Mouse (Mus musculus): ENCODE results near the gene Hist1h1d. TPM values are rescaled to one million over a fixed set of nuclear protein-coding genes. Genes with fewer than 3 reads are reported as not detected.
"Not testable (repeated sequence)": the region's sequence is repeated elsewhere in the genome, so short reads cannot be mapped to it uniquely, and the experiment has no call there.

The Hist1h1d gene
- polyA plus RNA-seq, 1 experiment from 2014 or later = 0.60 TPM

DNA sequence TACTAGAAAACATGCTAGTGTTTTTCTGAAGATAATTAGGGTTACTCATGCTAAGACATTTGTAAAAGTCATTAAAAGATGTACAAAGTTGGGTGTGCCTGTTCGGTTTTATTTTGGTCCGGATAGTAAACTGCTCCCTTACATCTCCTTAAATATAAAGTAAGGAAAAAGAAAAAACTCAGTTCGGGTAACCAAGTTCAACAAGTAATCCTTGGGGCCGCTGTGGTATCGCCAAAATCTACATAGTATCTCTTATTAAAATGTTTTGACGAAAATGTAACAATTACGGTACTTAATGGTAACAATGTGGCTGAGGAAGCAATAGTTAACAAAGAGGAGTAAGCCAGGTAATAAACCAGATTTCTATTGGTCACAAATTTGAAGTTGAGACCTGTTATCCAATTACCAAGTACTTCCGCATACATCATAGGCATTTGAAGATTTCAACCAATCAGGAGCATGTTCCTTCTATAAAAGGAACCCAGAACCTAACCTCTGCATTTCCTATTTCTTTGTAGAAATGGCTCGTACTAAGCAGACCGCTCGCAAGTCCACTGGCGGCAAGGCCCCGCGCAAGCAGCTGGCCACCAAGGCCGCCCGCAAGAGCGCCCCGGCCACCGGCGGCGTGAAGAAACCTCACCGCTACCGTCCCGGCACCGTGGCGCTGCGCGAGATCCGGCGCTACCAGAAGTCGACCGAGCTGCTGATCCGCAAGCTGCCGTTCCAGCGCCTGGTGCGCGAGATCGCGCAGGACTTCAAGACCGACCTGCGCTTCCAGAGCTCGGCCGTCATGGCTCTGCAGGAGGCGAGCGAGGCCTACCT is 8.9 kb upstream of the Hist1h1d start, which contains the start of gene Hist1h3f:
TSS of gene Hist1h3f (plus strand) at position 88 of the 822 bp plus-strand sequence.
- Histone ChIP-seq H3K9me3 (no peaks in the 10 kb centered on the region), H3K36me3 (replicated peaks) (no peaks in the 10 kb centered on the region), H3K4me1 (peaks cover 26% of the 10 kb centered on the region), H3K27ac (peak within 1 kb of the TSS; percentile 95), H3K4me3 (peak within 1 kb of the TSS; percentile 57), H3K27me3 (ENCODE audit: poor library complexity, severe bottlenecking) (no peaks in the 10 kb centered on the region)
- peak; percentile 58 for DNase-seq (ENCODE audit: extremely low spot score, low spot score)
- 1% methylated on average over 28 of the region's 45 CpGs for WGBS

DNA sequence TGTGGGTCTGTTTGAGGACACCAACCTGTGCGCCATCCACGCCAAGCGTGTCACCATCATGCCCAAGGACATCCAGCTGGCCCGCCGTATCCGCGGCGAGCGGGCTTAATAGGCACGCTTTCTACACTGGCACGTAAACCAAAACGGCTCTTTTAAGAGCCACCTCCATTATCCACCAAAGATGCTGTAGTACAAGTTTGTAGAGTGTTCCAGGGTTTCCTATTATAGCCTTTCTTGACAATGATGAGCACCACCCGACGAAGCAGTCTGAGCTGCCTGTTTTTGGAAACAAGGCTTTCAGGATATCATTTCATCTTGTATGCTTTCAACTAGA is 8.3 kb upstream of the Hist1h1d start:
- peak overlapping the region; percentile 57 for H3K4me3 ChIP-seq
- peak overlapping the region; percentile 95 for H3K27ac ChIP-seq
- peak; percentile 14 for DNase-seq (ENCODE audit: extremely low spot score, low spot score)
- peaks cover 26% of the 10 kb centered on the region for H3K4me1 ChIP-seq
- 0% methylated on average over 14 of the region's 14 CpGs for WGBS
- not testable (repeated sequence) for H3K9me3 ChIP-seq; H3K27me3 ChIP-seq (ENCODE audit: poor library complexity, severe bottlenecking); H3K36me3 ChIP-seq (replicated peaks)

DNA sequence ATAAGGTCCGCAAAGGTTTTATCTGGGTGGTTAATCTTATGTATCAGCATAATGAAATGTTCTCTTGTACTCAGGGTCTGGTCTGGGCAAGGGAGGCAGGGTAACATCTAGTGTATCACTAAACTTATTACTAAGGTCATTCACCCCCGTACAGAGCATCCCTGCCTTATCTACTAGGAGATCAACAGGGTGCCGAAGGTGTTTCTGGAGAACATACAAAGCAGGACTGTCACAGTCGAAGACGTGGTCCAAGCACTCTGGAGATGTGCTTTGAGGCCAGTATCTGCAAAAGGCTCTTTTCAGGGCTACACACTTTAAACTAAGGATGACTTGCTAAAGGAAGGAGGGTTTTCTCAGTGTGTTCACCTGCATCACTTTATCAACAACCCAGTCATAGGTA is 6.4 kb upstream of the Hist1h1d start:
- WGBS = 78% methylated on average over 5 of the region's 5 CpGs
- Histone ChIP-seq H3K27ac (peak overlapping the region; percentile 76), H3K4me1 (peaks cover 36% of the 10 kb centered on the region), H3K36me3 (replicated peaks) (no peaks in the 10 kb centered on the region), H3K9me3 (no peaks in the 10 kb centered on the region), H3K27me3 (ENCODE audit: poor library complexity, severe bottlenecking) (no peaks in the 10 kb centered on the region), H3K4me3 (peak overlapping the region; percentile 31; the same call in 1 of the 2 replicates)
- no peak for DNase-seq (ENCODE audit: extremely low spot score, low spot score)

DNA sequence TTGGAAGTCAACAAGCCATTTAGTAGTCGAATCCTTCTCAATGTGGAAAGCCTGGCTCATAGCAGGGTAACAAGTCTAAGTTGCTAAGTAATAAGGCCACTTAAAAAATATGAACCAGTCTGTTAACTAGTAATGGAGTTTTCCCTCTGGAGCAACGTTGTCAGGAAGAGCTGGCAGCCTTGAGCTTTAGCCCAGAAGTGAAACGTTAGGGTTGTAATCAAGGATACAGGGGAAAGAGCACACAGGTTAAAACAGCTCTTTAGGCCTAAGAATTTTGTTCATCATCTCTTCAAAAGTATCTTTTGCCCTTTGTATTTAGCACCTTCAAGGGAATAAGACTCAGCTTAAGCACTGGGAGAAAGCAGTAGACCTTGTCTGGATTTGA is 2.3 kb upstream of the Hist1h1d start:
- 10% methylated on average over 3 of the region's 3 CpGs for WGBS
- Histone ChIP-seq H3K4me1 (peaks cover 48% of the 10 kb centered on the region), H3K27ac (peak overlapping the region; percentile 98), H3K4me3 (peak overlapping the region; percentile 54), H3K27me3 (ENCODE audit: poor library complexity, severe bottlenecking) (no peaks in the 10 kb centered on the region), H3K36me3 (replicated peaks) (no peaks in the 10 kb centered on the region), H3K9me3 (no peaks in the 10 kb centered on the region)
- peak; percentile 45 for DNase-seq (ENCODE audit: extremely low spot score, low spot score)

DNA sequence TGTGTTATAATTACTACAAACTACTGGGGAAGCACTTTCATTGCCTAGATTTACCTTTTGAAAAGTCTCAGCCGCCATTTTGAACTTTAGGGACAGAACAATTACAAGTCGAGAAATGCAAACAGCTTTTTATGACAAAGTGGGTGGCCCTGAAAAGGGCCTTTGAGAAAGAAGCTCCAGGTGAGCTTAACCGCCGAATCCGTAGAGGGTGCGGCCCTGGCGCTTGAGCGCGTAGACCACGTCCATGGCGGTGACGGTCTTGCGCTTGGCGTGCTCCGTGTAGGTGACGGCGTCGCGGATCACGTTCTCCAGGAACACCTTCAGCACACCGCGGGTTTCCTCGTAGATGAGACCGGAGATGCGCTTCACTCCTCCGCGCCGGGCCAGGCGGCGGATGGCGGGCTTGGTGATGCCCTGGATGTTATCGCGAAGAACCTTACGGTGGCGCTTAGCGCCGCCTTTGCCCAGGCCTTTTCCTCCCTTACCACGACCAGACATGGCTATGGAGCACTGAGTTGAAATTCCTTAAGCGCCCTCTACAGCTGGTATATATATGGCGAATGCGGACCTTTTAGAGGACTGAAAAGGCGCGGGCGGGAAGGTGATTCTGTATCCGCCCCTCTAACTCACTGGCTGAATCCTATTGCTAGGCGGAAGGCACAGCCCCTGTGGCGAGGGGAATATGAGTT is 1.8 kb upstream of the Hist1h1d start, which contains the start of gene Hist1h4f:
TSS of gene Hist1h4f (minus strand) at position 503 of the 689 bp plus-strand sequence.
- Histone ChIP-seq H3K4me3 (peak within 1 kb of the TSS; percentile 54), H3K27ac (peak within 1 kb of the TSS; percentile 98), H3K4me1 (peaks cover 45% of the 10 kb centered on the region)
- not testable (repeated sequence) for H3K36me3 ChIP-seq (replicated peaks); H3K9me3 ChIP-seq; H3K27me3 ChIP-seq (ENCODE audit: poor library complexity, severe bottlenecking)
- peak; percentile 93 for DNase-seq (ENCODE audit: extremely low spot score, low spot score)
- under 1% methylated on average over 47 of the region's 47 CpGs for WGBS

DNA sequence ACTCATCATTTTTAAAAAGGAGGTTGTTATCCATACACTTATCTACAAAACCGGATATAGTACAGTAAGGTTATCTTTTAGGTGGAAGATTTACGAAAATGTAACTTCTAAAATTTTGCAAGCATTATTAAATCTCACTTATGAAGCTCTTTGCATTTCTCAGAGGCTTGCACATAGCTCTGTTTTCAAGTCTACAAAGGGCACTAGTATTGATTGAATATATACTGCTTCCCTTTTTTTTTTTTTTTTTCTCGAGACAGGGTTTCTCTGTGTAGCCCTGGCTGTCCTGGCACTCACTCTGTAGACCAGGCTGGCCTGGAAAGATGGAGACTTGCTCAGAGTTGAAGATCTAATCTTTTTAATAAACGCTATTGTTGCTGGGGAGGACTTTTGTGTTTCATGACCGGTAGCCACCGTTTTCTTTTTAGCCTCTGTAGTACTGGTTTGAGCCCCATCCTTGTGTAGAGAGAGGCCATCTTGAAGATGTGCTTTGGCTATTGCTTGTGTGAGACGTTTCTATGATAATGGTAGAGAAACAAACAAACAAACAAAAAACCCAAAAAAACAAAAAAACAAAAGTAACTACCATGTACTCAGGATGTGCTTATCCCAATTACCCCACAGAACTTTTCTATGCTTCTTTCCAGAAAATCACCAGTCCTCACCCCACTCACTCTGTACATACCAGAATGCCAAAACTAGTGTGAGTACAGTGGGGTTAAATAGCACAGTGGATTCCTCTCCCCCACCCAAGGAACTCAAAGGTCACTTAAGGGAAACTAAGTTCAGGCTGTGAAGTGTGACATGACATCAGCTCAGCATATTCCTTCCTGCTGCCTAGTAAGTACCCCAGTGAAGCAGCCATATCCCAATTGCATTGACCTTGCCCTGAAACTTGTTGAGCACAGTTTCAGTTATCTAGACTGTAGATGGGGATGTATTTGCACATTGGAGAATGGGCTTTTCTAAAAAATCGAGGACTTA is 839 bp upstream of the Hist1h1d start:
- Histone ChIP-seq H3K9me3 (no peaks in the 10 kb centered on the region), H3K4me3 (peak overlapping the region; percentile 54), H3K27me3 (ENCODE audit: poor library complexity, severe bottlenecking) (no peaks in the 10 kb centered on the region), H3K4me1 (peaks cover 49% of the 10 kb centered on the region), H3K36me3 (replicated peaks) (no peaks in the 10 kb centered on the region), H3K27ac (peak overlapping the region; percentile 98)
- DNase-seq (ENCODE audit: extremely low spot score, low spot score) = no peak
- WGBS = 61% methylated on average over 8 of the region's 8 CpGs

DNA sequence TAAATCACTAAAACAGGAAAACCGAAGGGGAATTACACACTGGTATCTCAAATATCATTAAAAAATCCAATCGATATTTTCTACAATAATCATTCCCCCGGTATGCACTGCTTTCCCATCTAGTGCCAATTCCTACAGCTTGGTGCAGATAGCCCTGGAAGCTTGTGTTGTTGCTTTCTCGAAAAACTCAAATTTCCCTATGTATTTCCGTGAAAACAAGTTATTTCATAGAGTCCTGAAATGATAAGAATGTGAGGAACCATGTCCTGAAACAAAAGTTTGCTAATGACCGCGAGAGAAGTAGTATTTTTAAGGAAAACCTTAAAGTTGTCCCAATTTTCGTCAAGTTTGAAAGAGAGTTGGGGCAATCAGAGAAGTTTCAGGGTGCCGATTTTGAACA is 1.3 kb downstream of the Hist1h1d start:
- H3K27ac ChIP-seq = peak overlapping the region; percentile 98
- DNase-seq (ENCODE audit: extremely low spot score, low spot score) = no peak
- peak overlapping the region; percentile 70 for H3K4me3 ChIP-seq
- H3K4me1 ChIP-seq = peaks cover 45% of the 10 kb centered on the region
- WGBS = 28% methylated on average over 9 of the region's 9 CpGs
- no peaks in the 10 kb centered on the region for H3K9me3 ChIP-seq
- H3K36me3 ChIP-seq (replicated peaks) = no peaks in the 10 kb centered on the region
- H3K27me3 ChIP-seq (ENCODE audit: poor library complexity, severe bottlenecking) = no peaks in the 10 kb centered on the region

DNA sequence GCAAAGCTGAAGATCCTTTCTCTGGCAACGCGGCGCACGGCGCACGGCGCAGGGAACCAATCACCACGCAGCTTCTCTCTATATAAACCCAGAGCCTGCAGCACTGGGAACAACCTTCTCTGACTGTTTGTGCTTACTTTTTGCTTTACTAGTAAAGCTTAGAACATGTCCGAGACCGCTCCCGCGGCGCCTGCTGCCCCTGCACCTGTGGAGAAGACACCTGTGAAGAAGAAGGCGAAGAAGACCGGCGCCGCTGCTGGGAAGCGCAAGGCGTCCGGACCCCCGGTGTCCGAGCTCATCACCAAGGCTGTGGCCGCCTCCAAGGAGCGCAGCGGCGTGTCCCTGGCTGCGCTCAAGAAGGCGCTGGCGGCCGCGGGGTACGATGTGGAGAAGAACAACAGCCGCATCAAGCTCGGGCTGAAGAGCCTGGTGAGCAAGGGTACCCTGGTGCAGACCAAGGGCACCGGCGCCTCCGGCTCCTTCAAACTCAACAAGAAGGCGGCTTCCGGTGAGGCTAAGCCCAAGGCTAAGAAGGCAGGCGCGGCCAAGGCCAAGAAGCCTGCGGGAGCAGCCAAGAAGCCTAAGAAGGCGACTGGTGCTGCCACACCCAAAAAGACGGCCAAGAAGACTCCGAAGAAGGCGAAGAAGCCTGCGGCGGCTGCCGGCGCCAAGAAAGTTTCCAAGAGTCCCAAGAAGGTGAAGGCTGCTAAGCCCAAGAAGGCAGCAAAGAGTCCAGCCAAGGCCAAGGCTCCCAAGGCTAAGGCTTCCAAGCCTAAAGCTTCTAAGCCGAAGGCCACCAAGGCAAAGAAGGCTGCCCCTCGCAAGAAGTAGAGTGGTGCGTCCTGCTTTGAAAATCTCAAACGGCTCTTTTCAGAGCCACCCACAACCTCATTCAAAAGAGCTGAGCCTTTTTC is 2.1 kb downstream of the Hist1h1d start:
- no peaks in the 10 kb centered on the region for H3K27me3 ChIP-seq (ENCODE audit: poor library complexity, severe bottlenecking)
- peak; percentile 89 for DNase-seq (ENCODE audit: extremely low spot score, low spot score)
- peak overlapping the region; percentile 98 for H3K27ac ChIP-seq
- peak overlapping the region; percentile 70 for H3K4me3 ChIP-seq
- WGBS = under 1% methylated on average over 54 of the region's 54 CpGs
- H3K36me3 ChIP-seq (replicated peaks) = no peaks in the 10 kb centered on the region
- H3K4me1 ChIP-seq = peaks cover 44% of the 10 kb centered on the region
- H3K9me3 ChIP-seq = no peaks in the 10 kb centered on the region

DNA sequence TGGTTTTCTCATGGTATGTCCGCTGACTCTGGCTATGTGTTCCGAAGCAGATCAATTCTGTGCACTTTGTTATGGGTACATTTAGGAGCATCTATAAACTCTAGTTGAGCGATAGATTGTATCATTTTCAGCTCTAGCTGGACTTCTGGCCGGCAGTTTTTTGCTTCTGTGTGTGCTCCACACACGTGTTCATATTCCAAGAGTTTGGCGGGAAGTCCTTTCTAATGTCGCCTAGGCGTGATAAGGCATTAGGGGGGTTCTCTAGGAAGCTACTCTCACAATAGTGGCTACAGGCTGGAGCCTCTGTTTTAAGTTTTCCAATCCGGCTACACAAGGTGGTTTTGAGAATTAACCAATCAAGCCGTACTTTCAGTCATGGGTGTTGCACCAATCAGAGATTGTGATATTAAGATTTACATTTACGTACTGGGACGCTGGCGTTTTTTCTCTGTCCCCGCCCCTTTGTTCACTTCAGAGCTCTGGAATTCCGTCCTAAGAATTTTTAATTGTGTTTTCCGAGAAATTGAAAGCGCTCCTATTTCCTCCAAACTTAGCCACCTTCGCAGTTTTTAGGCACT is 2.9 kb downstream of the Hist1h1d start:
- no peaks in the 10 kb centered on the region for H3K36me3 ChIP-seq (replicated peaks)
- WGBS = under 1% methylated on average over 18 of the region's 18 CpGs

DNA sequence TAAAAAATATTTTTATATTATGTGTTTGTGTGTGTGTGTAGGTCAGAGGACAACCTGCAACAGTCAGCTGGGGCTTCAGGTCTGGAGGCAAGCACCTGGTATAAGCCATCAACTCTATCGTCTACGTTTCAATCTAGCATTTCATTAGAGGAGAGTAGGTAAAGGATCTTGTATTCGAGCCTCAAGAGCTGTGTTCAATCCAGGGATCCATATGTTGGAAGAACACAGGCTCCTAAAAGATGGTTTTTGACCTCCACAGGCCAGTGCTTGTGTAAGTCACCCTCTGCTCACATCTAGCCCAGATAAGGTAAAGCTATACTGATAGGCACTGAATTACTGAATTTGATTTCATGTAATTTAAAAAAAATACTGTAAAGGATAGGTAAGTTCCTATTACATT is 3.8 kb downstream of the Hist1h1d start:
- peaks cover 32% of the 10 kb centered on the region for H3K4me1 ChIP-seq
- H3K9me3 ChIP-seq = no peaks in the 10 kb centered on the region
- 77% methylated on average over 3 of the region's 3 CpGs for WGBS
- no peak for DNase-seq (ENCODE audit: extremely low spot score, low spot score)
- peak overlapping the region; percentile 70 for H3K4me3 ChIP-seq
- no peaks in the 10 kb centered on the region for H3K36me3 ChIP-seq (replicated peaks)
- H3K27me3 ChIP-seq (ENCODE audit: poor library complexity, severe bottlenecking) = no peaks in the 10 kb centered on the region
- H3K27ac ChIP-seq = peak overlapping the region; percentile 98

More for the DNA sequence above, 2.9 kb downstream of the Hist1h1d start:
- Histone ChIP-seq H3K4me3 (peak overlapping the region; percentile 70), H3K27ac (peak overlapping the region; percentile 98), H3K9me3 (no peaks in the 10 kb centered on the region), H3K4me1 (peaks cover 36% of the 10 kb centered on the region), H3K27me3 (ENCODE audit: poor library complexity, severe bottlenecking) (no peaks in the 10 kb centered on the region)
- peak; percentile 80 for DNase-seq (ENCODE audit: extremely low spot score, low spot score)

DNA sequence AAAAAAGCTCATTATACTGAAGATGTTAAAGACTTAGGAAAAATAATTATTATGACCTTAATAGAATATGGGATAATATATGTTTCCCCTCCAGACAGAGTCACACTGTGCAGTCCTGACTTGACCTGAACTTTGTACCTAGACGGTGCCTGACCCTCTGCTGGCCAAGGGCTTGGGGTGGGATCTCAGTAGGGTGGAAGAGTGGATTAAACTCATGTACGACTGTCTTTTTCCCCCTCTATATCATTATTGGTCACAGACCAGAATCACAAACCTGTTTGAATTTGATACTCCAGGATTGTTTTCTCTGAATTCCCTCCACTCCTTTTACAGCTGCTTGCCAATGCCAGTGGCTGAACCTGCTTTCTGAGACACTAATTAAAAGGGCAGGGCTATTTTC is 7.6 kb downstream of the Hist1h1d start:
- not testable (repeated sequence) for H3K9me3 ChIP-seq; H3K36me3 ChIP-seq (replicated peaks); H3K27me3 ChIP-seq (ENCODE audit: poor library complexity, severe bottlenecking)
- peaks cover 18% of the 10 kb centered on the region for H3K4me1 ChIP-seq
- peak overlapping the region; percentile 82 for H3K27ac ChIP-seq
- WGBS = 15% methylated on average over 2 of the region's 2 CpGs
- peak; percentile 33 for DNase-seq (ENCODE audit: extremely low spot score, low spot score)
- H3K4me3 ChIP-seq = peak overlapping the region; percentile 30; the same call in 1 of the 2 replicates
